Mouse (Mus musculus): Measurements from ENCODE around the gene Efnb2. TPM values are rescaled to one million over a fixed set of nuclear protein-coding genes. Genes with fewer than 3 reads are reported as not detected.
A peak's percentile ranks its signal among the peaks of the same experiment; 100 is the strongest.

Efnb2 gene
- polyA plus RNA-seq, 1 experiment from 2014 or later = 0.68 TPM

Small RNAs within 50 kb of the gene (microRNA-seq; reads per million reads assigned to microRNA genes)
- gene Mir7654 = 7.4 reads per million, percentile 23 among the genes with 10 or more reads in this experiment

Other genes starting within 250 kb of the Efnb2 start
- 31.8 and 34.6 TPM in 2 replicates for gene Arglu1, start 29.3 kb upstream of the Efnb2 start, polyA plus RNA-seq (2015; fragmentation: Nextera tagmentation; extraction: Ambion mirVana)